ENCODE assay signal across 8 mouse cellular contexts in the genomic region with DNA sequence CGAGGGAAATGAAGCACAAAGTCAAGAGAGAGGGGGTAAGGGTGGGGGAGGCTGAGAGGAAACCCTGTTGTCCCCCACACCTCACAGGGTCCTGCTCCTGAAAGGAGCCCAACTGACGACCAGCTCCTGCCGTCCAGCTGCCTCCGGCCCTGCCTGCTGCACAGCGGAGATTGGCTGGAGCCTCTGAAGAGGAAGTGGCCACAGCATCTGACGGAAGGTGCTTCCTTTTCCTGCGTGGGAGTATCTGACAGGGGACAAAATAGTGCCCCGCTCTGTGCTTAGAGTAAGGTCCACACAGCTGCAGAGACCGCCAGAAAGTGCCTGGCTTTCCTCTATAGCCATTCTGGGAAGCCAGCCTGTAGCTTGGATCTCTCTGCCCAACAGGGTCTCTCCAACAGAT. TPM values are rescaled to one million over a fixed set of nuclear protein-coding genes. Genes with fewer than 3 reads are reported as not detected.
DNase-seq lines count a peak whose midpoint lies in the region; ATAC-seq lines count a peak whose summit lies in the region.

No protein-coding gene starts in this region.

- peak; percentile 41; the same call in 1 of the 2 replicates for ATAC-seq in liver, embryonic 13.5 days (ENCODE audit: low read depth)
- no peak for ATAC-seq in erythroblast, adult 5-6 weeks (replicated peaks; ENCODE audit: low FRiP score, poor library complexity, severe bottlenecking)
- ATAC-seq in midbrain, embryonic 13.5 days, result no peak

- H3K36me3 ChIP-seq in liver, embryonic 13.5 days, result no peaks in the 10 kb centered on the region
- H3K36me3 ChIP-seq in midbrain, embryonic 13.5 days, result no peaks in the 10 kb centered on the region

- WGBS in liver, embryonic 13.5 days (ENCODE audit: insufficient replicate concordance), result 22% methylated on average over 9 of the region's 9 CpGs
- WGBS in midbrain, embryonic 13.5 days, result 78% methylated on average over 9 of the region's 9 CpGs

- peak; percentile 61 to 62 for DNase-seq in B cell, adult 2 months
- peak; percentile 55 to 57 for DNase-seq in adrenal gland, postnatal 36 days
- peak; percentile 56 to 63 for DNase-seq in heart, postnatal 36 days
- DNase-seq in liver, embryonic 13.5 days, result no peak
- DNase-seq in spleen, postnatal 14 days (ENCODE audit: low spot score in 2 of 2), result peak; percentile 33 to 44
- no peak for DNase-seq in gastrocnemius, postnatal 4 days (ENCODE audit: low spot score in 2 of 2)

- peaks cover 31% of the 10 kb centered on the region for H3K4me1 ChIP-seq in liver, embryonic 13.5 days (replicated peaks)
- H3K4me1 ChIP-seq in midbrain, embryonic 13.5 days (replicated peaks), result no peaks in the 10 kb centered on the region

- H3K9ac ChIP-seq in liver, embryonic 13.5 days, result peak overlapping the region; percentile 49; the same call in 1 of the 2 replicates
- no peak overlapping the region for H3K9ac ChIP-seq in midbrain, embryonic 13.5 days (replicated peaks)

- intact Hi-C loops in heart, postnatal 36 days (cut with DNase I), result no loop called here

- no peaks in the 10 kb centered on the region for H3K9me3 ChIP-seq in liver, embryonic 13.5 days (replicated peaks)
- H3K9me3 ChIP-seq in midbrain, embryonic 13.5 days, result no peaks in the 10 kb centered on the region

- peak overlapping the region; percentile 39; the same call in 1 of the 2 replicates for H3K27ac ChIP-seq in liver, embryonic 13.5 days
- H3K27ac ChIP-seq in midbrain, embryonic 13.5 days, result no peak overlapping the region

- H3K4me3 ChIP-seq in liver, embryonic 13.5 days (replicated peaks), result peak overlapping the region; percentile 40
- no peak overlapping the region for H3K4me3 ChIP-seq in midbrain, embryonic 13.5 days (replicated peaks)

- H3K27me3 ChIP-seq in liver, embryonic 13.5 days, result no peaks in the 10 kb centered on the region; the same call in 1 of the 2 replicates
- H3K27me3 ChIP-seq in midbrain, embryonic 13.5 days, result no peaks in the 10 kb centered on the region

- H3K4me2 ChIP-seq in liver, embryonic 13.5 days, result peak overlapping the region; percentile 51
- H3K4me2 ChIP-seq in midbrain, embryonic 13.5 days (replicated peaks), result no peak overlapping the region

RNA-seq across cellular contexts. Expression of gene Arhgap25, which starts 36.9 kb away (rescaled TPM):
- total RNA-seq in adrenal gland, postnatal 36 days (2021), result 1 to 10 TPM; 2.8 to 3.7 TPM
- 1 to 10 TPM; 3.0 to 3.7 TPM for total RNA-seq in heart, postnatal 36 days (2021)
- 2.8 and 3.6 TPM in 2 replicates for polyA plus RNA-seq in liver, embryonic 13.5 days (2015; fragmentation: Nextera tagmentation; extraction: Ambion mirVana)
- total RNA-seq in erythroblast, adult 5-6 weeks (2015; ENCODE audit: low replicate concordance), result 9.2 and 14.2 TPM in 2 replicates
- 8.2 and 19.2 TPM in 2 replicates for total RNA-seq in erythroblast, adult 5-6 weeks (2017; ENCODE audit: low replicate concordance)
- polyA plus RNA-seq in midbrain, embryonic 13.5 days (2015; fragmentation: Nextera tagmentation; extraction: Ambion mirVana), result 1.2 and 1.5 TPM in 2 replicates
- 1 to 10 TPM; 4.4 to 4.6 TPM for total RNA-seq in gastrocnemius, postnatal 4 days (2021)

Comparison
In these comparisons a context has a peak if more than half of its experiments do, and no peak if none do; other contexts are left out.
1. DNase-seq: peak in B cell, adult 2 months (2 of 2), adrenal gland, postnatal 36 days (2 of 2), heart, postnatal 36 days (2 of 2) and spleen, postnatal 14 days (2 of 2); none in liver, embryonic 13.5 days (single experiment) and gastrocnemius, postnatal 4 days (0 of 2).